Mouse (Mus musculus) limb, embryonic 14.5 days (tissue): ENCODE data around the gene Trhr2. TPM values are rescaled to one million over a fixed set of nuclear protein-coding genes. Genes with fewer than 3 reads are reported as not detected.

Source experiments
- ATAC-seq: fragments of 200-750 bp; cut with Nextera tagmentation; 2 replicates; pipeline ENCODE4 v1.8.0; 2017; ENCODE audit warnings: low read depth, moderate number of reproducible peaks, moderate TSS enrichment; ENCODE audit not compliant: low FRiP score
- DNase-seq: peaks from one replicate; pipeline ENCODE4 v3.0.0-alpha.2; 2015; ENCODE audit warnings: low spot score
- H3K27ac ChIP-seq: fragments of 300-500 bp; sonication (generic); replicated peaks from 2 replicates; pipeline ENCODE4 v1.5.1; 2014; ENCODE audit warnings: low read depth, mild to moderate bottlenecking, low read length, moderate library complexity, mixed read lengths
- H3K27me3 ChIP-seq: fragments of 300-500 bp; sonication (generic); 2 replicates; pipeline ENCODE4 v1.6.1; 2014; ENCODE audit warnings: low read length, mixed read lengths; ENCODE audit not compliant: control insufficient read depth, insufficient read depth
- H3K36me3 ChIP-seq: fragments of 300-500 bp; sonication (generic); 2 replicates; pipeline ENCODE4 v1.6.1; 2014; ENCODE audit warnings: mild to moderate bottlenecking, low read length, moderate library complexity, mixed read lengths; ENCODE audit not compliant: control insufficient read depth, insufficient read depth
- H3K4me1 ChIP-seq: fragments of 300-500 bp; sonication (generic); 2 replicates; pipeline ENCODE4 v1.6.1; 2014; ENCODE audit warnings: antibody characterized with exemption, low read length, mixed read lengths; ENCODE audit not compliant: control insufficient read depth, insufficient read depth
- H3K4me2 ChIP-seq: fragments of 300-500 bp; sonication (generic); replicated peaks from 2 replicates; pipeline ENCODE4 v1.6.1; 2014; ENCODE audit warnings: low read depth, mild to moderate bottlenecking, low read length, moderate library complexity; ENCODE audit not compliant: severe bottlenecking
- H3K4me3 ChIP-seq: fragments of 300-500 bp; sonication (generic); replicated peaks from 2 replicates; pipeline ENCODE4 v1.5.1; 2014; ENCODE audit warnings: low read length
- H3K9ac ChIP-seq: fragments of 300-500 bp; sonication (generic); 2 replicates; pipeline ENCODE4 v1.6.1; 2014; ENCODE audit warnings: mild to moderate bottlenecking, low read depth, low read length, moderate library complexity; ENCODE audit not compliant: severe bottlenecking
- H3K9me3 ChIP-seq: fragments of 300-500 bp; sonication (generic); 2 replicates; pipeline ENCODE4 v1.6.1; 2016; ENCODE audit warnings: low read length; ENCODE audit not compliant: control insufficient read depth
- POLR2A ChIP-seq: fragments of 200-500 bp; IDR thresholded peaks from 2 replicates; pipeline ENCODE4 v1.8.0; 2012; ENCODE audit warnings: inconsistent platforms, mild to moderate bottlenecking, moderate library complexity, borderline replicate concordance; ENCODE audit not compliant: insufficient read depth, insufficient read length; ENCODE audit errors: extremely low read depth
- WGBS: fragments of 180-500 bp; shearing (Covaris S2); extraction: QIAGEN DNeasy Blood & Tissue Kit; methylation state at CpG from one replicate; pipeline ENCODE4 v1.1.7; 2014; 5-methylcytosine and 5-hydroxymethylcytosine counted together
- polyA plus RNA-seq, 2 experiments: library from polyadenylated mRNA; depleted of rRNA in 1 of 2; stranded (reverse) in 1 of 2; unstranded in 1 of 2; fragments of >200 nt; fragmentation: Nextera tagmentation in 1 of 2; extraction: Ambion mirVana in 1 of 2; gene quantifications; 2 replicates each; pipeline versions ENCODE4 v1.2.1 to v1.2.3; 2012 to 2014

The Trhr2 gene
- 1.7 and 3.2 TPM in 2 replicates for polyA plus RNA-seq (2012; rRNA removed)
- polyA plus RNA-seq (2014; fragmentation: Nextera tagmentation; extraction: Ambion mirVana) = 0.25 TPM in 1 of 2 replicates, not detected in the other

DNA sequence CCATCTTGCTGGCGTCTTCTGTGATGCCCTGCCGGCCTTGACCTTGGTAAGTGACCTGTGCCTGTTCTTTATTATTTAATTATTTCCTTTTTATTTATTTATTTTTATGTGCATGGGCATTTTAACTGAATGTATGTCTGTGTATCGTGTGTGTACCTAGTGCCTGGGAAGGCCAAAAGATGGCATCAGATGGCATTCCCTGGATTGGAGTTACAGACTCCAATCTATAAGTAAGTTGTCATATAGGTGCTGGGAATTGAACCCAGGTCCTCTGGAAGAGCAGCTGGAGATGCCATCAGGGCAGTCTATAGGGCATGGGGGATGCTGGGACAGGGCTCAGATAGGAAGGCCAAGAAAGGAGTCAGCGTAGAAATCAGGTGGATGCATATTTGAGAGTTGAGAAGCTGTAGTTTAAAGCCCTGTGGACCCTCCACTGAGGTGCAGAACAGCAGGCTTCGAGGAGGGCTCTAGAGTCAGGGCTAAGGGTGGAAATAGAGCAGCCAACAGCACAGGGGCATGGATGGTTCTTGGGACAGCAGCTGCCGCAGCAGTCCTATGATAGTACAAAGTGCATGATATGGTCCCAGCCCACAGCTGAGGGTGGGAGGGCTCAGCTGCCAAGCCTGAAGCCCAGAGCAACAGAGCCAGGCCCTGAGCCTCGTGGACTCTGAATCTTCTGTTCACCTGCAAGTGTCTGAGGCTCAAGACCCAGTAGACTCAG is at the start of gene Trhr2:
Gene Trhr2, minus strand, starts transcription at position 51 of the 721 bp plus-strand sequence.
- TF ChIP-seq POLR2A = no peak
- Histone ChIP-seq H3K27me3 (no peaks in the 10 kb centered on the region), H3K36me3 (no peaks in the 10 kb centered on the region), H3K4me2 (no peak within 1 kb of the TSS), H3K9ac (no peak within 1 kb of the TSS), H3K27ac (no peak within 1 kb of the TSS), H3K4me3 (no peak within 1 kb of the TSS), H3K9me3 (no peaks in the 10 kb centered on the region), H3K4me1 (peaks cover 9% of the 10 kb centered on the region)
- 75% methylated on average over 7 of the region's 7 CpGs for WGBS
- DNase-seq (no peak), ATAC-seq (no peak)

DNA sequence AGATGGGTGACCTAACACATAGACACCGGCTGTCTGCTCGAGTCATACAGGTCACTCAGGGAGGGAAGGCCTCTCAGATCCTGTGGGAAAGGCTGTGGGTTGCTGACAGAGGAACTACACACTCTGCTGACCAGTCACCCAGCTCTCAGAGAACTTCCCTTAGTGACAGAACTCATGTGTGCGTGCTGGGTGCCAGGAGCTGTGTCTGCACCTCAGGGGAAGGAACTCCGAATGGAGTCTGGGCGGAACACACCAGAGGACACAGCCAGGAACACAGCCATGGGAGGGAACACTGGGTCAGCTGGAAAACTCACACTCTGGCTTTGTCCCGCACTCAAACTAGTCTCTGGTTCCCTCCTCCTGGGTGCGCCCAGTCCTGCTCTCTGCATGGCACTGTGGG is 47.1 kb upstream of the Trhr2 start:
- Histone ChIP-seq H3K9ac (no peak overlapping the region), H3K4me2 (no peak overlapping the region), H3K36me3 (peaks cover 99% of the 10 kb centered on the region), H3K4me3 (no peak overlapping the region), H3K27me3 (no peaks in the 10 kb centered on the region), H3K4me1 (no peaks in the 10 kb centered on the region), H3K9me3 (no peaks in the 10 kb centered on the region), H3K27ac (no peak overlapping the region)
- DNase-seq = no peak
- no peak for TF ChIP-seq POLR2A
- ATAC-seq = no peak
- WGBS = 91% methylated on average over 7 of the region's 7 CpGs

DNA sequence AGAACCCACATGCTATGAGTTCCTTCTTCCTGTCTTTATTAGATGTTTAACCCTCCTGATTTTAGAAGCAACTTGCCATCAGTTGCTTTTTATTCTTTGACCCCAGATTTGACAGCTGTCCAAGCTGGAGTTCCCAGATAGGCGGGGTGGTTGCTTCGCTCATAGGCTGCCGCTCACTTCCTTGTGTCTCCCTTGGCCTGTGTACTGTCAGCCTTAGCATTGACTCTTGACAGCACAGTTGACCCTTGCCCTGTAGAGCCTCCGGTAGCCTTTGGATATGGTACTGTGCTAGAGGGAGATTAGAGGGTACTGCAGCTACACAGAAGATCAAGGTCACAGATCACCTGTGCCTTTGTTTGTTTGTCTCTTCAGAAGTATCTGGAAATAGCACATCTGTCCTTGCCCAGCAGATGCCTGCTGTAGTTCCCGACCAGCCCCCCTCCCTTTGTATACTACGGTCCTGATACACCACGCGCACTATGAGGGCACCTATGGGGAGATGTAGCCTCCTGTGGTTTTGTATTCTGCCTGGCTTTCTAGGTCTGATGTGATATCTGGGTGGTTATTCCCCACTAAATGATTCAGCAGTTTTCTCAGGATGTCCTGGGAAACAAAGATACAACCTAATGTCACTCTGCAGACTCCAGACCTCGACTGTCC is 44.7 kb upstream of the Trhr2 start:
- DNase-seq (no peak), ATAC-seq (no peak)
- no peaks in the 10 kb centered on the region for H3K27me3 ChIP-seq
- no peak overlapping the region for H3K4me3 ChIP-seq
- H3K27ac ChIP-seq = no peak overlapping the region
- peaks cover 99% of the 10 kb centered on the region for H3K36me3 ChIP-seq
- 89% methylated on average over 9 of the region's 9 CpGs for WGBS
- no peak overlapping the region for H3K9ac ChIP-seq
- TF ChIP-seq POLR2A = no peak
- H3K4me1 ChIP-seq = no peaks in the 10 kb centered on the region
- H3K9me3 ChIP-seq = no peaks in the 10 kb centered on the region
- H3K4me2 ChIP-seq = no peak overlapping the region

DNA sequence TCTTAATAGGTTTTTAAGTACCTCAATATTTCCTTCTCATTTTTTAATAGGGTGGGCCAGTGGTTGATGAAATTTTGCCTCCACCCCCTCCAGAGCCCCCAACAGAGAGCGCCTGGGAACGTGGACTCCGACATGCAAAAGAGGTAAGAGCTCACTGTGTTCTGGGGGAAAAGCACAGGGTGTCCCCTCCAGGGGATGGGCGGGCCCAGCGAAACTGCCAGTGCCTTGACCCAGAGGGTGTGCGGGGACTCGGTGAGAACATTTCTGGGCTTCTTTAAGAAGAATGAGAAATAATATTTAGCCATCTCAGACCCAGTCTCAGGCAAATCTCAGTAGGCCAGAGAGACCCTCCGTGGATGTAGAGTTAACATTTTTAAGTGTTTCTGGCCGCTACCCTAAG is 37.6 kb upstream of the Trhr2 start:
- WGBS = 97% methylated on average over 9 of the region's 9 CpGs

DNA sequence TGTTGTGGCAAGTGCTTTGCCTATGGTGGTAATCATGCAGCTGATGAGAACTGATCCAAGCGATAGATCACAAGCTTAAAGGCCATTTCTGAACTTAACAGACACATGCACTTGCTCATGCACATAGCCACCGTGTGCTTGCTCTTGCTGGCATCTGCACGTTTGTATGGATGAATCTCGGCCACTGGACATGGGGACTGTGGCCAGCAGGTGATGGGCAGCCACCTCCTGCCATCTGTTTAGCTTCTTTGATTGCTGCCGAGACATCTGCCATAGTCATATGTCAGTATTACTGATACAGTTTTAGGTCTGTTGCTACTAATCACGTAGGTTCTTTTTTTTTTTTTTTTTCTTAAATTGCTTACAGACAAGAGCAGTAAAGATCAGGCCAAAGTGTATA is 34.7 kb upstream of the Trhr2 start:
- Histone ChIP-seq H3K4me3 (no peak overlapping the region), H3K27me3 (no peaks in the 10 kb centered on the region), H3K4me2 (no peak overlapping the region), H3K27ac (no peak overlapping the region), H3K9ac (no peak overlapping the region), H3K4me1 (no peaks in the 10 kb centered on the region), H3K9me3 (no peaks in the 10 kb centered on the region), H3K36me3 (peaks cover 85% of the 10 kb centered on the region)
- ATAC-seq = no peak
- DNase-seq = no peak
- TF ChIP-seq POLR2A = no peak
- 82% methylated on average over 6 of the region's 6 CpGs for WGBS

More for the DNA sequence above, 37.6 kb upstream of the Trhr2 start:
- Histone ChIP-seq H3K36me3 (peaks cover 87% of the 10 kb centered on the region), H3K27ac (no peak overlapping the region), H3K4me3 (no peak overlapping the region), H3K9ac (no peak overlapping the region), H3K9me3 (no peaks in the 10 kb centered on the region), H3K4me1 (no peaks in the 10 kb centered on the region), H3K4me2 (no peak overlapping the region), H3K27me3 (no peaks in the 10 kb centered on the region)
- DNase-seq (no peak), ATAC-seq (no peak)
- TF ChIP-seq POLR2A = no peak
